Mouse (Mus musculus): ENCODE measurements around the gene Vapa. TPM values are rescaled to one million over a fixed set of nuclear protein-coding genes. Genes with fewer than 3 reads are reported as not detected.

Vapa gene
- total and polyA plus RNA-seq, 3 experiments, result 51.4 to 158 (median 151) TPM

DNA sequence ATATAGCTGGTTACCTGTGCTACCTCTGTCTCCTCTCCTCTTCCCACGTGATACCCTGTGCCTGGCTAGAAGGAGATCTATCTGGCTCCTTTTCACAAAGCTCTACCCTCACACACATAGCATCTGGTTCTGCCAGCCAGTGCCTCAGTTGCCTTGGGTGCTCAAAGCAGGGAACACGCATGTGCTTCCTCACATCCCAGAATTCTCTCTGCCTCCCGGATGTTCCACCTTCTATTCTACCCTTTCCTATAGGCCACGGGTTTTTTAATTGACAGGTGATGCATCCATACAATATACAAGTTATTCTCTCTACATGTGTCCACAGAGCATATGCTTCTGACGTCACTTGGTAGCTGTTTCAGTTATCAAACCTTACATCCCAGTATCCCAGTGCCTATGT lies 49.2 kb downstream of the Vapa start:
- Histone ChIP-seq H3K9ac (ENCODE audit: insufficient read depth, low read depth) (no peak overlapping the region), H3K27me3 (replicated peaks) (no peaks in the 10 kb centered on the region), H3K9me3 (replicated peaks; ENCODE audit: low read length) (no peaks in the 10 kb centered on the region), H3K4me2 (ENCODE audit: insufficient read depth, low read depth, poor library complexity, severe bottlenecking) (peak overlapping the region; percentile 83), H3K27ac (ENCODE audit: insufficient read depth, low read depth) (no peak overlapping the region), H3K4me1 (ENCODE audit: control insufficient read depth in 1 of 2, insufficient read depth in 2 of 2) (peaks cover 3% of the 10 kb centered on the region in 2 experiments; a peak in 3 of 4 replicates), H3K4me3 (replicated peaks in 1 of 3; ENCODE audit: low read depth in 2 of 3, low read length in 2 of 3, poor library complexity in 1 of 3) (peak overlapping the region in 2 of 3 experiments; percentile 25 to 48), H3K36me3 (replicated peaks in 1 of 2; ENCODE audit: control insufficient read depth in 1 of 2, insufficient read depth in 1 of 2, low read length in 1 of 2) (no peaks in the 10 kb centered on the region), H3K79me2 (replicated peaks; ENCODE audit: control insufficient read depth, extremely low read depth, insufficient read depth, poor library complexity, severe bottlenecking) (no peaks in the 10 kb centered on the region)
- TF ChIP-seq CHD2 (IDR thresholded peaks at IDR 0.05; ENCODE audit: low read length) (0 out of 2 replicates have a peak, but pooled peaks have one; percentile 50), USF2 (conservative IDR thresholded peaks at IDR 0.05; ENCODE audit: low read depth, low read length) (no peak), MAX (IDR thresholded peaks at IDR 0.05; ENCODE audit: low read length) (peak; percentile 62), UBTF (IDR thresholded peaks at IDR 0.05; ENCODE audit: low read depth, low read length) (no peak), ZKSCAN1 (IDR thresholded peaks at IDR 0.05; ENCODE audit: borderline replicate concordance, low read depth, low read length) (no peak), ELF1 (IDR thresholded peaks at IDR 0.05; ENCODE audit: low read depth, low read length) (0 out of 2 replicates have a peak, but pooled peaks have one; percentile 19), EP300 (IDR thresholded peaks at IDR 0.05; ENCODE audit: low read length) (no peak), NRF1 (IDR thresholded peaks at IDR 0.05; ENCODE audit: low read depth, low read length) (peak; percentile 50; the same call in 1 of the 2 replicates), IRF4 (IDR thresholded peaks at IDR 0.05; ENCODE audit: low read depth, low read length) (no peak), PAX5 (IDR thresholded peaks at IDR 0.05; ENCODE audit: low read length) (no peak), POLR2AphosphoS2 (IDR thresholded peaks at IDR 0.05; ENCODE audit: low read depth, low read length) (no peak), MYC (IDR thresholded peaks at IDR 0.05; ENCODE audit: low read depth, low read length) (peak; percentile 66), MAFK (IDR thresholded peaks at IDR 0.05; ENCODE audit: insufficient replicate concordance, low read length) (no peak), E2F4 (IDR thresholded peaks at IDR 0.05; ENCODE audit: insufficient replicate concordance, low read depth, low read length) (no peak), JUND (conservative IDR thresholded peaks at IDR 0.05; ENCODE audit: low read depth, low read length) (no peak), RCOR1 (conservative IDR thresholded peaks at IDR 0.05; ENCODE audit: low read depth, low read length) (no peak), RAD21 (IDR thresholded peaks at IDR 0.05; ENCODE audit: low read depth, low read length) (no peak), ZMIZ1 (IDR thresholded peaks at IDR 0.05; ENCODE audit: low read depth, low read length) (no peak), POLR2A (IDR thresholded peaks at IDR 0.05; ENCODE audit: low read depth, low read length) (peak; percentile 59), BHLHE40 (IDR thresholded peaks at IDR 0.05; ENCODE audit: low read depth, low read length) (no peak), SIN3A (IDR thresholded peaks at IDR 0.05; ENCODE audit: low read length) (no peak), ETS1 (conservative IDR thresholded peaks at IDR 0.05; ENCODE audit: low read depth, low read length) (no peak), ZC3H11A (IDR thresholded peaks at IDR 0.05; ENCODE audit: low read depth, low read length) (no peak), HCFC1 (IDR thresholded peaks at IDR 0.05; ENCODE audit: low read depth, low read length) (peak; percentile 61), USF1 (IDR thresholded peaks at IDR 0.05; ENCODE audit: low read depth, low read length) (no peak)
- DNase-seq (ENCODE audit: extremely low read depth), result no peak
- in situ Hi-C loops (cut with MboI; ENCODE audit: low pct_ligation_motif_present, low pct_unique_long_range_greater_than_20kb, low sequenced_read_pairs) (no loop called here), dilution Hi-C loops (cut with MboI; ENCODE audit: extremely low pct_ligation_motif_present, extremely low pct_unique_long_range_greater_than_20kb, low sequenced_read_pairs) (no loop called here)

Measured in CH12.LX (cell line).